Mouse (Mus musculus): ENCODE measurements around the gene Snapc3. TPM values are rescaled to one million over a fixed set of nuclear protein-coding genes. Genes with fewer than 3 reads are reported as not detected.

Gene Snapc3
- polyA plus RNA-seq, 1 experiment from 2014 or later = 63.1 TPM

DNA sequence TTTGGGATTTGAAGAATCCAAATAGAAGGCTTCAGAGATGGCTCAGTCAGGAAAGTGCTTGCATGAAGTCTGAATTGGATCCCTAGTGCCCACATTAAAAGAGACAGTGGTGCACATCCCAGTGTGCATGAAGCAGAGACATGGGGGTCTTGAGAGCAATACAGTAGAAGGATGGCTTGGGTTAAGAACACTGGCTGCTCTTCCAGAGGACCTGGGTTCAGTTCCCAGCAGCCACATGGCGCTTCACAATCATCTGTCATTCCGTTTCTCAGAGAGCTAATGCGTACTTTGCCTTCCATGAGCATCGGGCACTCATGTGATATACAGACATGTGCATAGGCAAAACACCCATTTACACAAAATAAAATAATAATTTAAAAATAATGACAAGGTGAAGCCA lies 7.6 kb downstream of the Snapc3 start:
- H3K36me3 ChIP-seq (replicated peaks; ENCODE audit: control insufficient read depth, insufficient read depth, low read depth, low read length) = peaks cover 12% of the 10 kb centered on the region
- H3K27ac ChIP-seq (replicated peaks; ENCODE audit: low read depth, low read length) = no peak overlapping the region
- ATAC-seq (replicated peaks; ENCODE audit: insufficient number of reproducible peaks, low FRiP score, low TSS enrichment, low read depth) (no peak), DNase-seq (ENCODE audit: low spot score) (no peak)
- no peaks in the 10 kb centered on the region for H3K27me3 ChIP-seq (ENCODE audit: control insufficient read depth, insufficient read depth, low read length)
- no peaks in the 10 kb centered on the region for H3K9me3 ChIP-seq (replicated peaks; ENCODE audit: control insufficient read depth, low read length)
- H3K4me1 ChIP-seq (ENCODE audit: control insufficient read depth, insufficient read depth, low read length) = no peaks in the 10 kb centered on the region
- H3K4me2 ChIP-seq (ENCODE audit: low read depth, low read length) = no peak overlapping the region
- H3K4me3 ChIP-seq (ENCODE audit: low read depth, low read length) = no peak overlapping the region
- WGBS = 97% methylated on average over 4 of the region's 4 CpGs
- H3K9ac ChIP-seq (replicated peaks; ENCODE audit: low read length) = no peak overlapping the region

DNA sequence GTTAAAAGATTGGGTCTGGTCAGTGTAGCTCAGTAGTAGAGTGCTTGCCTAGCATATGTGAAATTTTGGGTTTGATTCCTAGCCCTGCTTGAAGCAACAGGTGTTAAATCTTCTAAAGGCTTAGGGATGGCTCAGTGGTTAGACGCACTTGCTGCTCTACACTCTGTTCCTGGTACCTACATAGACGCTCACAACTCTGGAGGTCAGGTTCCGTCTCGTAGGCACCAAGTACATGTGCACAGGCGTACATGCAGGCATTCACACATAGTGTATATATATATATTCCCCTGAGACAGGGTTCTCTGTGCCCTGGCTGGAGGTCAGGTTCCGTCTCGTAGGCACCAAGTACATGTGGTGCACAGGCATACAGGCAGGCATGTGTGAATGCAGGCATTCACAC lies 9.6 kb downstream of the Snapc3 start:
- no peak for ATAC-seq (replicated peaks; ENCODE audit: insufficient number of reproducible peaks, low FRiP score, low TSS enrichment, low read depth)

DNA sequence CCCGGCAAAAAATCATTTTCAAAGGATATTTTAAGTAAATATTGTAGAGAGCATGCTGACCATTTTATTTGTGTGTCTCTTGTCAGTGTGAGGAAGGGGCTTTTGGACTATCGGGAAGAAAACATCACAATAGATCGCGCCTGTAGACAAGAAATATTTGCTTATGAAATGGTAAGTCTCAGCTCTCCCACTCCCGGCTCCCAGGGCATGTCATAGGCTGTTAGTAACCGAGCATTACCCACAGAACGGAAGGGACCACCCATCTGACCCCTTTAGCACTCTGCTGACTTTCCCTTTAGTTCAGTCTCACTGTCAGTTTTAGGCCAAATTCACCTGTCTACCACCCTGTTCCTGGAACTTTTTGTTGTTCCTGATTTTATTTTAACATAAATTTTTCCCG lies 10.2 kb downstream of the Snapc3 start:
- Histone ChIP-seq H3K27me3 (ENCODE audit: control insufficient read depth, insufficient read depth, low read length) (no peaks in the 10 kb centered on the region), H3K9me3 (replicated peaks; ENCODE audit: control insufficient read depth, low read length) (no peaks in the 10 kb centered on the region), H3K4me1 (ENCODE audit: control insufficient read depth, insufficient read depth, low read length) (no peaks in the 10 kb centered on the region), H3K36me3 (replicated peaks; ENCODE audit: control insufficient read depth, insufficient read depth, low read depth, low read length) (peaks cover 12% of the 10 kb centered on the region), H3K9ac (replicated peaks; ENCODE audit: low read length) (no peak overlapping the region), H3K4me2 (ENCODE audit: low read depth, low read length) (no peak overlapping the region), H3K27ac (replicated peaks; ENCODE audit: low read depth, low read length) (no peak overlapping the region), H3K4me3 (ENCODE audit: low read depth, low read length) (no peak overlapping the region)
- DNase-seq (ENCODE audit: low spot score) (no peak), ATAC-seq (replicated peaks; ENCODE audit: insufficient number of reproducible peaks, low FRiP score, low TSS enrichment, low read depth) (no peak)
- 94% methylated on average over 8 of the region's 8 CpGs for WGBS

More for the DNA sequence above, 9.6 kb downstream of the Snapc3 start:
- Histone ChIP-seq H3K27me3 (ENCODE audit: control insufficient read depth, insufficient read depth, low read length) (no peaks in the 10 kb centered on the region), H3K4me3 (ENCODE audit: low read depth, low read length) (no peak overlapping the region), H3K4me2 (ENCODE audit: low read depth, low read length) (no peak overlapping the region), H3K9me3 (replicated peaks; ENCODE audit: control insufficient read depth, low read length) (no peaks in the 10 kb centered on the region), H3K36me3 (replicated peaks; ENCODE audit: control insufficient read depth, insufficient read depth, low read depth, low read length) (peaks cover 12% of the 10 kb centered on the region), H3K9ac (replicated peaks; ENCODE audit: low read length) (no peak overlapping the region), H3K4me1 (ENCODE audit: control insufficient read depth, insufficient read depth, low read length) (no peaks in the 10 kb centered on the region), H3K27ac (replicated peaks; ENCODE audit: low read depth, low read length) (no peak overlapping the region)
- DNase-seq (ENCODE audit: low spot score) = no peak
- 93% methylated on average over 7 of the region's 7 CpGs for WGBS

DNA sequence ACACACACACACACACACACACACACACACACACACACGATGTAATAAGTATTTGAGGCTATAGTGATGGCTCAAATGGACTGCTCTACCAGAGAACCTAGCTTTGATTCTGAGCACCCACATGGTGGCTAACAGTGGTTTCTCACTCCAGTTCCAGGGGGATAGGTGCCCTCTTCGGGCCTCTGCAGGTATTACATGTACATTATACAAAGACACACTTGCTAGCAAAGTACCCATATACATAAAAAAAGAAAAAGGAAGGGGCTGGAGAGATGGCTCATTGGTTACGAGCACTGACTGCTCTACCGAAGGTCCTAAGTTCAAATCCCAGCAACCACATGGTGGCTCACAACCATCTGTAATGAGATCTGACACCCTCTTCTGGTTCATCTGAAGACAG lies 11.3 kb downstream of the Snapc3 start:
- Histone ChIP-seq H3K9ac (replicated peaks; ENCODE audit: low read length) (no peak overlapping the region), H3K27ac (replicated peaks; ENCODE audit: low read depth, low read length) (no peak overlapping the region), H3K9me3 (replicated peaks; ENCODE audit: control insufficient read depth, low read length) (no peaks in the 10 kb centered on the region), H3K27me3 (ENCODE audit: control insufficient read depth, insufficient read depth, low read length) (no peaks in the 10 kb centered on the region), H3K4me1 (ENCODE audit: control insufficient read depth, insufficient read depth, low read length) (no peaks in the 10 kb centered on the region), H3K4me2 (ENCODE audit: low read depth, low read length) (no peak overlapping the region), H3K36me3 (replicated peaks; ENCODE audit: control insufficient read depth, insufficient read depth, low read depth, low read length) (peaks cover 12% of the 10 kb centered on the region), H3K4me3 (ENCODE audit: low read depth, low read length) (no peak overlapping the region)
- peak; percentile 22 for DNase-seq (ENCODE audit: low spot score)
- no peak for ATAC-seq (replicated peaks; ENCODE audit: insufficient number of reproducible peaks, low FRiP score, low TSS enrichment, low read depth)
- WGBS = 91% methylated on average over 4 of the region's 4 CpGs

DNA sequence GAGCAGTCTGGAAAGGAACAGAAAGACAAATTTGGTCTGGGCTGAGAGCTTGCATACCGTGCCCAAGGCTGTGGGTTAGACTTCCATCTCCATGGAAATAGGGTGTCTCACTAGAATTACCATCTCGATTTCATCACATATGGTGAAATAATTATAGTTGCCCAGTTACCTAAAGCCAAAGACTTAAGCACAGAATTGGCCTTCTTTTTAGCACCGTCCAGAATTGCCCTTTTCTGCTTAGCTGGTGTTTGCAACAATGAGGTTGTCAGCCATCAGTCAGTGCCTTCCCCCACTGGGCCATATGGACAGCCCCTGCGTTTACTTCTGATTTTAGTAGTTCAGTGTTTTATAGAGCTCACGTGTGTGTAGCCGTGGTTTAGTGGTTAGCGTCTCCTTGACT lies 14.4 kb downstream of the Snapc3 start:
- Histone ChIP-seq H3K36me3 (replicated peaks; ENCODE audit: control insufficient read depth, insufficient read depth, low read depth, low read length) (peaks cover 6% of the 10 kb centered on the region), H3K27ac (replicated peaks; ENCODE audit: low read depth, low read length) (no peak overlapping the region), H3K9me3 (replicated peaks; ENCODE audit: control insufficient read depth, low read length) (no peaks in the 10 kb centered on the region), H3K9ac (replicated peaks; ENCODE audit: low read length) (no peak overlapping the region), H3K4me3 (ENCODE audit: low read depth, low read length) (no peak overlapping the region), H3K4me2 (ENCODE audit: low read depth, low read length) (no peak overlapping the region), H3K27me3 (ENCODE audit: control insufficient read depth, insufficient read depth, low read length) (no peaks in the 10 kb centered on the region), H3K4me1 (ENCODE audit: control insufficient read depth, insufficient read depth, low read length) (no peaks in the 10 kb centered on the region)
- no peak for ATAC-seq (replicated peaks; ENCODE audit: insufficient number of reproducible peaks, low FRiP score, low TSS enrichment, low read depth)
- DNase-seq (ENCODE audit: low spot score) = no peak
- 87% methylated on average over 7 of the region's 7 CpGs for WGBS

DNA sequence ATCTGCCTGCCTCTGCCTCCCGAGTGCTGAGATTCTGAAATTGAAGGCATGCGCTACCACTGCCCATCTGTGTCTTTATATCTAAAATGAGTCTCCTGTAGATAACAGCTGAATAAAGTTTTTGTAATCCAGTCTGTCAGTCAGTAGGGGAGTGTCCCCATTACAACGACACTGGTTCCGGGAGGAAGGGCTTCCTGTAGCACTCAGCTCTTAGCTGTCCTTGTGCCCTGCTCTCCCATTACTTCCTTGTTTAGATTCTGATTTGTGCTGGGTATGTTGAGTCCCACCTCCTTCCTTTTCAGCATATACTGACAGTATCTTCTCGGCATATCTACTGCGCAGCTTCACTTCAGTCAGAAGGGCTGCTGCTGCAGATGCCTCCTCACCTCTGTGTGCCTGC lies 15.4 kb downstream of the Snapc3 start:
- Histone ChIP-seq H3K27ac (replicated peaks; ENCODE audit: low read depth, low read length) (no peak overlapping the region), H3K4me2 (ENCODE audit: low read depth, low read length) (no peak overlapping the region), H3K36me3 (replicated peaks; ENCODE audit: control insufficient read depth, insufficient read depth, low read depth, low read length) (peaks cover 6% of the 10 kb centered on the region), H3K4me1 (ENCODE audit: control insufficient read depth, insufficient read depth, low read length) (no peaks in the 10 kb centered on the region), H3K4me3 (ENCODE audit: low read depth, low read length) (no peak overlapping the region), H3K27me3 (ENCODE audit: control insufficient read depth, insufficient read depth, low read length) (no peaks in the 10 kb centered on the region), H3K9ac (replicated peaks; ENCODE audit: low read length) (no peak overlapping the region), H3K9me3 (replicated peaks; ENCODE audit: control insufficient read depth, low read length) (no peaks in the 10 kb centered on the region)
- 94% methylated on average over 6 of the region's 6 CpGs for WGBS
- ATAC-seq (replicated peaks; ENCODE audit: insufficient number of reproducible peaks, low FRiP score, low TSS enrichment, low read depth) (no peak), DNase-seq (ENCODE audit: low spot score) (no peak)

DNA sequence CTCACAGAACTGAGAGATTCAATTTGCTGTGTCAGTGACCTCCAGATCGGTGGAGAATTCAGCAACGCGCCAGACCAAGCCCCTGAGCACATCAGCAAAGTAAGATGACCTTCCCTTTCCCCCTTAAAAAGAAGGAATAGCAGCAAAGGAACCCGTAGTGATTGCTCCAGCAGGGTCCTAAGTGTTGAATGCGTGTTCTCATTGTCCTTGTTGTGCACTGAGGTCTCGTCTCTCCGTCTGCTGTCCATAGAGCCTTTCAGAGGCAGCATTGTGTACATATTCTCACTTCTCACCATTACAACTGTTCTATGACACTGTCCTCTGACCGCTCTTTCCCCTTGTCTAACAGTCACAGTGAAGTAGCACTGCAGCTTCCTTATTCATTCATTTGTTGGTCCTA lies 18.9 kb downstream of the Snapc3 start:
- H3K4me1 ChIP-seq (ENCODE audit: control insufficient read depth, insufficient read depth, low read length) = no peaks in the 10 kb centered on the region
- H3K27ac ChIP-seq (replicated peaks; ENCODE audit: low read depth, low read length) = no peak overlapping the region
- ATAC-seq (replicated peaks; ENCODE audit: insufficient number of reproducible peaks, low FRiP score, low TSS enrichment, low read depth) (no peak), DNase-seq (ENCODE audit: low spot score) (no peak)
- no peak overlapping the region for H3K9ac ChIP-seq (replicated peaks; ENCODE audit: low read length)
- H3K9me3 ChIP-seq (replicated peaks; ENCODE audit: control insufficient read depth, low read length) = no peaks in the 10 kb centered on the region
- no peak overlapping the region for H3K4me2 ChIP-seq (ENCODE audit: low read depth, low read length)
- no peaks in the 10 kb centered on the region for H3K27me3 ChIP-seq (ENCODE audit: control insufficient read depth, insufficient read depth, low read length)
- no peak overlapping the region for H3K4me3 ChIP-seq (ENCODE audit: low read depth, low read length)
- H3K36me3 ChIP-seq (replicated peaks; ENCODE audit: control insufficient read depth, insufficient read depth, low read depth, low read length) = peaks cover 7% of the 10 kb centered on the region
- 97% methylated on average over 8 of the region's 8 CpGs for WGBS

DNA sequence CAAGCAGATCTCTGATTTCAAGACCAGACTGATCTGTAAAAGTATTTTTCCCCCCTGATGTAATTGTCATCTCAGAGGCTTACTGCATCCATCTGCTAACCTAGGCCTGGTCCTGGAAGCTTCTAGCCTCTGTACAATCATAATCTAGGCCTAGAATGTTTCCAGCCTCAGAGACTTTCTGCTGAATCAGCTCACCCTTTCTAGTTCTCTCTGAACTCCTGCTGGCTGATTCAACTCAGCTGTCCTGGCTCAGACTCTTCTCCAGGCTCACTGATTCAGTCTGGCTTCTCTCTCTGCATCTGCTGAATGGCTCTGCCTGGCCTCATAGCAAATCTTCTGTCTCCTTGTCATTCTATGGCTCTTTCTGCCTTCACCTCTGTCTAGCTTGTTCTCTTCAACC lies 20.6 kb downstream of the Snapc3 start:
- no peak overlapping the region for H3K4me3 ChIP-seq (ENCODE audit: low read depth, low read length)
- peaks cover 7% of the 10 kb centered on the region for H3K36me3 ChIP-seq (replicated peaks; ENCODE audit: control insufficient read depth, insufficient read depth, low read depth, low read length)
- no peaks in the 10 kb centered on the region for H3K9me3 ChIP-seq (replicated peaks; ENCODE audit: control insufficient read depth, low read length)
- no peaks in the 10 kb centered on the region for H3K27me3 ChIP-seq (ENCODE audit: control insufficient read depth, insufficient read depth, low read length)
- H3K27ac ChIP-seq (replicated peaks; ENCODE audit: low read depth, low read length) = no peak overlapping the region
- ATAC-seq (replicated peaks; ENCODE audit: insufficient number of reproducible peaks, low FRiP score, low TSS enrichment, low read depth) (no peak), DNase-seq (ENCODE audit: low spot score) (no peak)
- H3K4me1 ChIP-seq (ENCODE audit: control insufficient read depth, insufficient read depth, low read length) = no peaks in the 10 kb centered on the region
- no peak overlapping the region for H3K4me2 ChIP-seq (ENCODE audit: low read depth, low read length)
- H3K9ac ChIP-seq (replicated peaks; ENCODE audit: low read length) = no peak overlapping the region

DNA sequence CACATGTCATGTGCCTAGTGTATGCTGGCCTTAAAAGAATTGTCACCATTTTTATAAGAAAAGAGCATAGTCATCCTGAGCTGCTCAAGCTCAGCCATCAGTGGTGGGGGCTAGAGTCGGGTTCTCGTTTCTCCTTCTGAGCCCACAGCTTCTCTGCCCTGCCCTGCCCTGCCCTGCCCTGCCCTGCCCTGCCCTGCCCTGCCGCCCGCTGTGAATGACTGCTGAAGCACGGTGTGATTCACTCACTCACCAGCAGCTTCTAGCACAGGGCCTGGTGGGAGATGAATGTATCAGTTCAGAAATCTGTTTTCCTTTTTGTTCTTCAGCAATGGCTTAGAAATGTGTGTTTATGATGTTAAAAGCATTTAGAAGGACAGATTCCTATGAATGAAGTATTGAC lies 21.5 kb downstream of the Snapc3 start:
- DNase-seq (ENCODE audit: low spot score) (no peak), ATAC-seq (replicated peaks; ENCODE audit: insufficient number of reproducible peaks, low FRiP score, low TSS enrichment, low read depth) (no peak)
- Histone ChIP-seq H3K27me3 (ENCODE audit: control insufficient read depth, insufficient read depth, low read length) (no peaks in the 10 kb centered on the region), H3K4me1 (ENCODE audit: control insufficient read depth, insufficient read depth, low read length) (no peaks in the 10 kb centered on the region), H3K9ac (replicated peaks; ENCODE audit: low read length) (no peak overlapping the region), H3K4me2 (ENCODE audit: low read depth, low read length) (no peak overlapping the region), H3K36me3 (replicated peaks; ENCODE audit: control insufficient read depth, insufficient read depth, low read depth, low read length) (peaks cover 7% of the 10 kb centered on the region), H3K4me3 (ENCODE audit: low read depth, low read length) (no peak overlapping the region), H3K9me3 (replicated peaks; ENCODE audit: control insufficient read depth, low read length) (no peaks in the 10 kb centered on the region), H3K27ac (replicated peaks; ENCODE audit: low read depth, low read length) (no peak overlapping the region)
- WGBS = 63% methylated on average over 5 of the region's 5 CpGs

Measured in embryonic facial prominence, embryonic 11.5 days (tissue).